Mouse (Mus musculus) heart, embryonic 10.5 days (tissue): ENCODE measurements at regions not wholly inside any gene's neighbourhood (a gene's known extent, or its start where the extent isn't known, plus 50 kb on each side); places are given as distances from the start of the nearest gene placed in this dataset.

ENCODE experiments used
- DNase-seq: peaks from one replicate; pipeline ENCODE4 v3.0.0-alpha.2; 2017; ENCODE audit warnings: low spot score
- H3K27ac ChIP-seq: fragments of 300-500 bp; sonication (generic); 2 replicates; pipeline ENCODE4 v1.5.1; 2016; ENCODE audit warnings: mild to moderate bottlenecking
- H3K27me3 ChIP-seq: fragments of 300-500 bp; sonication (generic); 2 replicates; pipeline ENCODE4 v1.6.1; 2016; ENCODE audit warnings: mild to moderate bottlenecking; ENCODE audit not compliant: poor library complexity, insufficient read depth, severe bottlenecking
- H3K36me3 ChIP-seq: fragments of 300-500 bp; sonication (generic); 2 replicates; pipeline ENCODE4 v1.6.1; 2016; ENCODE audit warnings: mild to moderate bottlenecking, moderate library complexity
- H3K4me1 ChIP-seq: fragments of 300-500 bp; sonication (generic); 2 replicates; pipeline ENCODE4 v1.6.1; 2016; ENCODE audit warnings: mild to moderate bottlenecking
- H3K4me3 ChIP-seq: fragments of 300-500 bp; sonication (generic); 2 replicates; pipeline ENCODE4 v1.5.1; 2016; ENCODE audit warnings: mild to moderate bottlenecking, moderate library complexity
- H3K9me3 ChIP-seq: fragments of 300-500 bp; sonication (generic); 2 replicates; pipeline ENCODE4 v1.6.1; 2016; ENCODE audit warnings: mild to moderate bottlenecking, moderate library complexity
- WGBS: fragments of 180-500 bp; shearing (Covaris S2); methylation state at CpG from one replicate; pipeline ENCODE4 v1.1.7; 2016; 5-methylcytosine and 5-hydroxymethylcytosine counted together

GRCm38 (mm10) chr14:101382838-101383237 lies 182.7 kb upstream of the Prr30 start:
- Histone ChIP-seq H3K27ac (no peak overlapping the region), H3K4me1 (no peaks in the 10 kb centered on the region), H3K27me3 (no peaks in the 10 kb centered on the region), H3K4me3 (no peak overlapping the region), H3K9me3 (no peaks in the 10 kb centered on the region), H3K36me3 (no peaks in the 10 kb centered on the region)
- no peak for DNase-seq
- WGBS = 72% methylated on average over 6 of the region's 6 CpGs

DNA sequence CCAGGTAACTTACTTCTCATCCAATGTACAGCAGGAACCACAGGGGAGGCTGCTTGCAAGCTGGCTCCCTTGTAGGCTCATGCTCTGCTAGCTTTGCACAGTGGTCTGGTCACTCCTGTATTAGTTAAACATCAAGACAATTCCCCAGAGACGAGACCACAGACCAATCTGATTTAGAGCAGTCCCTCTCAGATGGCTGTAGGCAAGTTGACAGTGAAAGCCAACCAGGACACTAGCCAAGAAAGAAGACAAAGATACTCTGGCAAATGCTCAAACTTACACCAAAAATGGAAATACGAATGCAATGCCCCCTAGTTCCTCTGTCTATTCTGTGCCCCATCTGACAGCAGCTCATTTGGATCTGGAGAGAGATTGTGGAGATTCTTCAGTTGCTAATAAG lies 181.8 kb upstream of the Prr30 start:
- Histone ChIP-seq H3K9me3 (no peaks in the 10 kb centered on the region), H3K36me3 (no peaks in the 10 kb centered on the region), H3K27me3 (no peaks in the 10 kb centered on the region), H3K4me3 (no peak overlapping the region), H3K27ac (no peak overlapping the region), H3K4me1 (no peaks in the 10 kb centered on the region)
- DNase-seq = no peak
- 77% methylated on average over 2 of the region's 2 CpGs for WGBS

- DNase-seq = no peak
- Histone ChIP-seq H3K36me3 (no peaks in the 10 kb centered on the region), H3K4me1 (peaks cover 15% of the 10 kb centered on the region), H3K27me3 (no peaks in the 10 kb centered on the region), H3K4me3 (no peak overlapping the region), H3K9me3 (no peaks in the 10 kb centered on the region), H3K27ac (0 out of 2 replicates have a peak overlapping the region, but pooled peaks have one; percentile 52)
- 55% methylated on average over 4 of the region's 4 CpGs for whole genome bisulfite sequencing
Observed at GRCm38 (mm10) chr14:101379663-101380006, 179.5 kb upstream of the Prr30 start.

- no peaks in the 10 kb centered on the region for H3K27me3 ChIP-seq
- no peaks in the 10 kb centered on the region for H3K36me3 ChIP-seq
- H3K9me3 ChIP-seq = no peaks in the 10 kb centered on the region
- 31% methylated on average over 21 of the region's 21 CpGs for WGBS
- 0 out of 2 replicates have a peak overlapping the region, but pooled peaks have one; percentile 52 for H3K27ac ChIP-seq
- peak; percentile 79 for DNase-seq
- 0 out of 2 replicates have a peak overlapping the region, but pooled peaks have one; percentile 22 for H3K4me3 ChIP-seq
- H3K4me1 ChIP-seq = peaks cover 21% of the 10 kb centered on the region
Observed at GRCm38 (mm10) chr14:101378965-101379662, 179.0 kb upstream of the Prr30 start.

DNA sequence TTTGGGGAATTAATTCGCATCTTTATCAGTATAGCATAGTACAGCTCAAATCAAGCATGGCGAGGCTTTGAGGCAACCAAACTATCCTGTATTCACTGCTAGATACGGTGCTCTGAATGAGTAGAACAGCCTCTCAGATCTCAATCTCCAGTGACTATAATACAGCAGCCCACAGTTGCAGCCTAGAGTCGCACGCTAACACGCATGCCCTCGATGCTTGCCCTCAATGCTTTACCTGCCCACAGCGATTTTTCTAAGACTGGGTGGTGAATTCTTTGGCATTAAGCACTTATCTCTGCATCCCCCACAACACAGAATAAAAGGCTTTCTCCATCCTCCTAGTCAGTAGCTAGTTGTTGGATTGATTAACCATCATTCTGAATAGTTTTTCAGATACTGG lies 178.4 kb upstream of the Prr30 start:
- WGBS = 89% methylated on average over 8 of the region's 8 CpGs
- no peak for DNase-seq
- Histone ChIP-seq H3K4me3 (no peak overlapping the region), H3K4me1 (peaks cover 21% of the 10 kb centered on the region), H3K9me3 (no peaks in the 10 kb centered on the region), H3K27me3 (no peaks in the 10 kb centered on the region), H3K27ac (no peak overlapping the region), H3K36me3 (no peaks in the 10 kb centered on the region)

GRCm38 (mm10) chr14:101376690-101377089 lies 176.6 kb upstream of the Prr30 start:
- peaks cover 21% of the 10 kb centered on the region for H3K4me1 ChIP-seq
- H3K4me3 ChIP-seq = no peak overlapping the region
- H3K9me3 ChIP-seq = no peaks in the 10 kb centered on the region
- no peak overlapping the region for H3K27ac ChIP-seq
- WGBS = 81% methylated on average over 1 of the region's 1 CpGs
- no peaks in the 10 kb centered on the region for H3K27me3 ChIP-seq
- H3K36me3 ChIP-seq = no peaks in the 10 kb centered on the region
- no peak for DNase-seq

GRCm38 (mm10) chr14:101375833-101376232 lies 175.7 kb upstream of the Prr30 start:
- Histone ChIP-seq H3K27me3 (no peaks in the 10 kb centered on the region), H3K36me3 (no peaks in the 10 kb centered on the region), H3K4me3 (no peak overlapping the region), H3K27ac (peak overlapping the region; percentile 33; the same call in 1 of the 2 replicates), H3K9me3 (no peaks in the 10 kb centered on the region), H3K4me1 (peaks cover 21% of the 10 kb centered on the region)
- DNase-seq = no peak
- WGBS = 36% methylated on average over 6 of the region's 6 CpGs

GRCm38 (mm10) chr14:101373864-101374263 lies 173.7 kb upstream of the Prr30 start:
- Histone ChIP-seq H3K9me3 (no peaks in the 10 kb centered on the region), H3K27me3 (no peaks in the 10 kb centered on the region), H3K27ac (peak overlapping the region; percentile 17), H3K36me3 (no peaks in the 10 kb centered on the region), H3K4me3 (no peak overlapping the region), H3K4me1 (peaks cover 21% of the 10 kb centered on the region)
- WGBS = 24% methylated on average over 4 of the region's 4 CpGs
- no peak for DNase-seq

DNA sequence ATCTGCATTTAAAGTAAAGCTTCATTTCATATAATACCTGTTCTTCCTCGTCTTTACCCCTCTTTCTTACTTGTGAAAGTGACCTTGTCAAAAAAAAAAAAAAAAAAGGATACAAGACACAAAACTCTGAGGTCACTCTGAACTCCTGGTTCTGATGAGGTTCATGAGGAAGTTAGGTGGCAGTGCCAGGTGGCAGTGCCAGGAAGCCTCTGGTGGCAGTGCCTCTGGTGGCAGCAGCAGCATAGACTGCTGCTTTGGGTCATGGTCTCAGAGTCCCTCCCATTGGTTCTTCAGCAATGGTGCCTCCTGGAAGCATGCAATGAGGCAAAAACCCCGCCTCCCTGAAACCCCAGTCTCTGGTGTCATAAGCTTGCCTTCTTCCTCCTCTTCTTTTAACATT lies 159.7 kb upstream of the Prr30 start:
- no peak for DNase-seq
- WGBS = 77% methylated on average over 2 of the region's 2 CpGs
- Histone ChIP-seq H3K27me3 (no peaks in the 10 kb centered on the region), H3K4me3 (no peak overlapping the region), H3K9me3 (no peaks in the 10 kb centered on the region), H3K27ac (no peak overlapping the region), H3K36me3 (no peaks in the 10 kb centered on the region), H3K4me1 (no peaks in the 10 kb centered on the region)

DNA sequence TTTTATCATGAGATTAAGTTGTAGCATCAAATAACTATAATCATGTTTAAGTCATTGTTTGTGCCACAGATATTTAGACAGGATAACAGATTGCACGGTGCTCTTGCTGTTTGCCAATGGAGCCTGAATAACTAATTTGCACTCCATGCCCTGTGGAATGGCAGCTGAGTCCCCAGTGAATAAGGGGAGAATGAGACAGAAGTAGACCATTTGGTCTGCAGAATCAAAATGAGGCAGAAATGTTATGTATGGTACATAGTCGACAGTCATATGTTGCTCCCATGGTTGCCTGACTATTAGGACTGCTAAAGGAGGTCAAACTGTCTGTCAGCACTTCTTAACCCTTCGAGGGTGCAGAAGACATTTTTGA lies 152.9 kb upstream of the Prr30 start:
- no peak overlapping the region for H3K4me3 ChIP-seq
- H3K27ac ChIP-seq = no peak overlapping the region
- 73% methylated on average over 3 of the region's 3 CpGs for WGBS
- H3K27me3 ChIP-seq = no peaks in the 10 kb centered on the region
- peaks cover 10% of the 10 kb centered on the region; the same call in 1 of the 2 replicates for H3K4me1 ChIP-seq
- no peaks in the 10 kb centered on the region for H3K36me3 ChIP-seq
- no peak for DNase-seq
- no peaks in the 10 kb centered on the region for H3K9me3 ChIP-seq

- Histone ChIP-seq H3K4me3 (no peak overlapping the region), H3K4me1 (peaks cover 10% of the 10 kb centered on the region; the same call in 1 of the 2 replicates), H3K9me3 (no peaks in the 10 kb centered on the region), H3K27ac (no peak overlapping the region), H3K36me3 (no peaks in the 10 kb centered on the region), H3K27me3 (no peaks in the 10 kb centered on the region)
- WGBS = 48% methylated on average over 6 of the region's 6 CpGs
- DNase-seq = no peak
Observed at GRCm38 (mm10) chr14:101352046-101353008, 152.2 kb upstream of the Prr30 start.

DNA sequence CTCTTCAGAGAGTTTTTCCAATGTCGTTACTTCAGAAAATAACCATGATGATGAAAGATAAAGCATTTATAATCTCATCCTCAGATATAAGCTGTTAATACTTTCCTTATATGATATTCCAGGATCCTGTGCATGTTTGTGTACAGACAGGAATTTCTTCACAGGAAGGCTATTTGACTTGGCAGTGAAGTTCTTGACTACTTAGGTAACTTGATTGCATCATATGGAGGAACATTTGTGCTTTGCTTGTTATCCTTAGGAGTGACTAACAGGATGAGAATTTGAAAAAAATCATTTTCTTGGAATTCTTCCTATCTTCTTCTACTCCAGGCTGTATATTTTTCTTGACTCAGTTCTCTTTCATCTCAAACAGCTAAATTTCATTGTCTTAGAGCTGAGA lies 140.2 kb upstream of the Prr30 start:
- Histone ChIP-seq H3K27me3 (no peaks in the 10 kb centered on the region), H3K36me3 (no peaks in the 10 kb centered on the region), H3K4me1 (no peaks in the 10 kb centered on the region), H3K9me3 (no peaks in the 10 kb centered on the region), H3K4me3 (no peak overlapping the region), H3K27ac (no peak overlapping the region)
- DNase-seq = no peak
- 90% methylated on average over 1 of the region's 1 CpGs for WGBS

- 38% methylated on average over 4 of the region's 4 CpGs for WGBS
- Histone ChIP-seq H3K36me3 (no peaks in the 10 kb centered on the region), H3K27me3 (no peaks in the 10 kb centered on the region), H3K27ac (peak overlapping the region; percentile 10; the same call in 1 of the 2 replicates), H3K4me3 (no peak overlapping the region), H3K9me3 (no peaks in the 10 kb centered on the region), H3K4me1 (peaks cover 4% of the 10 kb centered on the region)
- DNase-seq = no peak
Observed at GRCm38 (mm10) chr14:101332015-101332414, 131.9 kb upstream of the Prr30 start.
